Mouse (Mus musculus) CD4-positive, CD25-positive, alpha-beta regulatory T cell, adult 2 months (primary cell): ENCODE measurements at regions not wholly inside any gene's neighbourhood (a gene's known extent, or its start where the extent isn't known, plus 50 kb on each side); places are given as distances from the start of the nearest gene placed in this dataset.
"Not testable (repeated sequence)": the region's sequence is repeated elsewhere in the genome, so short reads cannot be mapped to it uniquely, and the experiment has no call there.

ENCODE experiments used
- DNase-seq: peaks from one replicate; pipeline ENCODE4 v3.0.0-alpha.2; 2012; ENCODE audit warnings: low read depth, low spot score

- DNase-seq, result not testable (repeated sequence)
Observed at GRCm38 (mm10) chr5:10550115-10550514, 303.8 kb upstream of the Gm5152 start.

GRCm38 (mm10) chr5:10562321-10562720 lies 316.0 kb upstream of the Gm5152 start:
- no peak for DNase-seq

- DNase-seq, result no peak
Observed at GRCm38 (mm10) chr5:10592392-10592791, 346.1 kb upstream of the Gm5152 start.

GRCm38 (mm10) chr5:10600774-10601173 lies 346.8 kb upstream of the Gm8871 start:
- DNase-seq, result no peak

- no peak for DNase-seq
Observed at GRCm38 (mm10) chr5:10633176-10633575, 314.4 kb upstream of the Gm8871 start.

GRCm38 (mm10) chr5:10648075-10648474 lies 299.5 kb upstream of the Gm8871 start:
- DNase-seq, result peak; percentile 39

- DNase-seq, result no peak
Observed at GRCm38 (mm10) chr5:10663301-10663700, 284.3 kb upstream of the Gm8871 start.

- peak; percentile 21 for DNase-seq
Observed at GRCm38 (mm10) chr5:10674199-10674598, 273.4 kb upstream of the Gm8871 start.

GRCm38 (mm10) chr5:10685519-10685918 lies 262.1 kb upstream of the Gm8871 start:
- DNase-seq, result no peak

- no peak for DNase-seq
Observed at GRCm38 (mm10) chr5:10727056-10727455, 220.5 kb upstream of the Gm8871 start.

- DNase-seq, result no peak
Observed at GRCm38 (mm10) chr5:10749546-10749945, 198.1 kb upstream of the Gm8871 start.

GRCm38 (mm10) chr5:10767469-10767868 lies 180.1 kb upstream of the Gm8871 start:
- no peak for DNase-seq
